ENCODE assay signal across 8 mouse cellular contexts in genomic region chr13:54371387-54372330, GRCm38 (mm10). TPM values are rescaled to one million over a fixed set of nuclear protein-coding genes. Genes with fewer than 3 reads are reported as not detected.
DNase-seq lines count a peak whose midpoint lies in the region; ATAC-seq and TF ChIP-seq lines count a peak whose summit lies in the region.

No protein-coding gene starts in this region.

- TF ChIP-seq CTCF in small intestine, adult 2 months (IDR thresholded peaks at IDR 0.05; ENCODE audit: extremely low read depth, insufficient read length, insufficient replicate concordance, low read depth, low read length), result no peak

- H3K4me3 ChIP-seq in hindbrain, embryonic 16.5 days (ENCODE audit: low read length), result peak overlapping the region; percentile 51
- peak overlapping the region; percentile 34 for H3K4me3 ChIP-seq in limb, embryonic 12.5 days (replicated peaks)
- peak overlapping the region; percentile 54 for H3K4me3 ChIP-seq in midbrain, embryonic 13.5 days (replicated peaks)
- peak overlapping the region; percentile 9; the same call in 1 of the 2 replicates for H3K4me3 ChIP-seq in small intestine, adult 2 months (ENCODE audit: low read depth, low read length)

- no peaks in the 10 kb centered on the region for H3K9me3 ChIP-seq in hindbrain, embryonic 16.5 days (ENCODE audit: control insufficient read depth, low read length)
- no peaks in the 10 kb centered on the region for H3K9me3 ChIP-seq in limb, embryonic 12.5 days
- H3K9me3 ChIP-seq in midbrain, embryonic 13.5 days, result no peaks in the 10 kb centered on the region

- no peaks in the 10 kb centered on the region for H3K36me3 ChIP-seq in hindbrain, embryonic 16.5 days (ENCODE audit: control insufficient read depth, insufficient read depth, low read length)
- H3K36me3 ChIP-seq in limb, embryonic 12.5 days, result no peaks in the 10 kb centered on the region
- no peaks in the 10 kb centered on the region for H3K36me3 ChIP-seq in midbrain, embryonic 13.5 days
- no peaks in the 10 kb centered on the region for H3K36me3 ChIP-seq in small intestine, adult 2 months (ENCODE audit: control insufficient read depth, insufficient read depth, low read length)

- peak; percentile 87 for ATAC-seq in hindbrain, embryonic 16.5 days
- peak; percentile 89 for ATAC-seq in limb, embryonic 12.5 days (ENCODE audit: insufficient number of reproducible peaks, insufficient read depth, low FRiP score, low TSS enrichment, low read depth)
- ATAC-seq in midbrain, embryonic 13.5 days, result peak; percentile 89
- ATAC-seq in inflammation-experienced regulatory T-cells, adult 6 months, result no peak

- 0 out of 2 replicates have a peak, but pooled peaks cover 4% of the 10 kb centered on the region for H3K27me3 ChIP-seq in hindbrain, embryonic 16.5 days (replicated peaks; ENCODE audit: control insufficient read depth, insufficient read depth, low read length)
- peaks cover 63% of the 10 kb centered on the region for H3K27me3 ChIP-seq in limb, embryonic 12.5 days
- H3K27me3 ChIP-seq in midbrain, embryonic 13.5 days, result peaks cover 16% of the 10 kb centered on the region
- H3K27me3 ChIP-seq in small intestine, adult 2 months (ENCODE audit: control insufficient read depth, insufficient read depth, low read length), result 0 out of 2 replicates have a peak, but pooled peaks cover 3% of the 10 kb centered on the region

- peak overlapping the region; percentile 83 for H3K27ac ChIP-seq in hindbrain, embryonic 16.5 days (ENCODE audit: low read depth, low read length)
- H3K27ac ChIP-seq in limb, embryonic 12.5 days, result peak overlapping the region; percentile 23; the same call in 1 of the 2 replicates
- H3K27ac ChIP-seq in midbrain, embryonic 13.5 days, result peak overlapping the region; percentile 90
- H3K27ac ChIP-seq in small intestine, adult 2 months (ENCODE audit: insufficient read depth, low read depth, low read length), result no peak overlapping the region

- H3K4me1 ChIP-seq in hindbrain, embryonic 16.5 days (ENCODE audit: control insufficient read depth, insufficient read depth, low read depth, low read length), result peaks cover 29% of the 10 kb centered on the region
- peaks cover 31% of the 10 kb centered on the region for H3K4me1 ChIP-seq in limb, embryonic 12.5 days (replicated peaks)
- peaks cover 65% of the 10 kb centered on the region for H3K4me1 ChIP-seq in midbrain, embryonic 13.5 days (replicated peaks)
- peaks cover 10% of the 10 kb centered on the region for H3K4me1 ChIP-seq in small intestine, adult 2 months (ENCODE audit: control insufficient read depth, insufficient read depth, insufficient read length, low read length)

- under 1% methylated on average over 53 of the region's 59 CpGs for WGBS in hindbrain, embryonic 16.5 days
- WGBS in limb, embryonic 12.5 days, result under 1% methylated on average over 57 of the region's 59 CpGs
- under 1% methylated on average over 58 of the region's 59 CpGs for WGBS in midbrain, embryonic 13.5 days
- 1% methylated on average over 59 of the region's 59 CpGs for WGBS in small intestine, adult 2 months

- peak overlapping the region; percentile 73 for H3K9ac ChIP-seq in hindbrain, embryonic 16.5 days (ENCODE audit: low read depth, low read length)
- no peak overlapping the region for H3K9ac ChIP-seq in limb, embryonic 12.5 days (replicated peaks)
- peak overlapping the region; percentile 81 for H3K9ac ChIP-seq in midbrain, embryonic 13.5 days (replicated peaks)

- TF ChIP-seq POLR2A in small intestine, adult 2 months (IDR thresholded peaks at IDR 0.05; ENCODE audit: low read depth, low read length), result no peak

- peak overlapping the region; percentile 65 for H3K4me2 ChIP-seq in hindbrain, embryonic 16.5 days (ENCODE audit: low read length)
- H3K4me2 ChIP-seq in limb, embryonic 12.5 days, result peak overlapping the region; percentile 59
- H3K4me2 ChIP-seq in midbrain, embryonic 13.5 days (replicated peaks), result peak overlapping the region; percentile 73

- DNase-seq in ZHBTc4 (ENCODE audit: low read depth, low spot score), result peak; percentile 86
- peak; percentile 84 to 85 for DNase-seq in cerebellum, postnatal 10 days
- peak; percentile 9 to 28 for DNase-seq in gastrocnemius, adult 8-10 months (ENCODE audit: low spot score in 2 of 2)

RNA-seq across cellular contexts. Expression of gene Cplx2, which starts 0.5 kb away (rescaled TPM):
- total RNA-seq in gastrocnemius, adult 8-10 months (2022), result under 1 TPM; 0.51 to 0.72 (median 0.65) TPM
- 36.6 and 41.9 TPM in 2 replicates for polyA plus RNA-seq in hindbrain, embryonic 16.5 days (2015; fragmentation: Nextera tagmentation; extraction: Ambion mirVana)
- polyA plus RNA-seq in limb, embryonic 12.5 days (2016; fragmentation: Nextera tagmentation; extraction: Ambion mirVana), result 3.0 and 3.1 TPM in 2 replicates
- 28.0 and 31.0 TPM in 2 replicates for polyA plus RNA-seq in midbrain, embryonic 13.5 days (2015; fragmentation: Nextera tagmentation; extraction: Ambion mirVana)
- polyA plus RNA-seq in small intestine, adult 2 months (2012; rRNA removed), result 3.1 and 5.5 TPM in 2 replicates
- polyA plus RNA-seq in inflammation-experienced regulatory T-cells, adult 6 months (2017; shearing (Covaris generic)), result not detected

Comparison
In these comparisons a context has a peak if more than half of its experiments do, and no peak if none do; other contexts are left out.
1. DNase-seq: peak in every context shown above with its lines; median percentile 86 in ZHBTc4; 84 in cerebellum, postnatal 10 days; 18 in gastrocnemius, adult 8-10 months.